Comparison of ENCODE assay signal across 8 mouse cellular contexts in genomic region chr5:105761848-105762482, GRCm38 (mm10).
DNase-seq lines count a peak whose midpoint lies in the region; ATAC-seq and TF ChIP-seq lines count a peak whose summit lies in the region.
"Had no signal": no experiment of that assay in that cellular context is flagged by ENCODE, and none has a peak within 500 bp of the region (broad histone marks: within the 10 kb centered on the region; RNA-seq: fewer than 3 reads in every experiment).

No protein-coding gene starts in this region.

- 33% methylated on average over 11 of the region's 11 CpGs for WGBS in forebrain, postnatal 0 days
- WGBS in limb, embryonic 14.5 days, result 29% methylated on average over 11 of the region's 11 CpGs

- no peak overlapping the region for H3K4me2 ChIP-seq in forebrain, postnatal 0 days (ENCODE audit: low read depth)
- H3K4me2 ChIP-seq in limb, embryonic 14.5 days (replicated peaks; ENCODE audit: low read depth, low read length, severe bottlenecking), result no peak overlapping the region

- no peak for TF ChIP-seq CTCF in forebrain, postnatal 0 days (IDR thresholded peaks at IDR 0.05; ENCODE audit: low read depth)

- H3K27me3 ChIP-seq in forebrain, postnatal 0 days (ENCODE audit: insufficient read depth, low read length), result no peaks in the 10 kb centered on the region
- H3K27me3 ChIP-seq in limb, embryonic 14.5 days (ENCODE audit: control insufficient read depth, insufficient read depth, low read length), result no peaks in the 10 kb centered on the region

- TF ChIP-seq POLR2A in limb, embryonic 14.5 days (IDR thresholded peaks at IDR 0.05; ENCODE audit: borderline replicate concordance, extremely low read depth, insufficient read depth, insufficient read length), result no peak

- H3K4me1 ChIP-seq in forebrain, postnatal 0 days (ENCODE audit: insufficient read depth), result peaks cover 11% of the 10 kb centered on the region; the same call in 1 of the 2 replicates
- peaks cover 9% of the 10 kb centered on the region for H3K4me1 ChIP-seq in limb, embryonic 14.5 days (ENCODE audit: control insufficient read depth, insufficient read depth, low read length)

- no peak overlapping the region for H3K9ac ChIP-seq in forebrain, postnatal 0 days
- H3K9ac ChIP-seq in limb, embryonic 14.5 days (ENCODE audit: low read depth, low read length, severe bottlenecking), result no peak overlapping the region

- no peak overlapping the region for H3K4me3 ChIP-seq in forebrain, postnatal 0 days (ENCODE audit: low read depth, low read length)
- no peak overlapping the region for H3K4me3 ChIP-seq in limb, embryonic 14.5 days (replicated peaks; ENCODE audit: low read length)

- peak; percentile 66 for ATAC-seq in forebrain, postnatal 0 days
- peak; percentile 85 for ATAC-seq in limb, embryonic 14.5 days (ENCODE audit: low FRiP score, low read depth)

- 0 out of 2 replicates have a peak overlapping the region, but pooled peaks have one; percentile 2 for H3K27ac ChIP-seq in forebrain, postnatal 0 days (ENCODE audit: low read depth, low read length)
- H3K27ac ChIP-seq in limb, embryonic 14.5 days (replicated peaks; ENCODE audit: low read depth, low read length), result no peak overlapping the region; the same call in 1 of the 2 replicates

- peak; percentile 16 for DNase-seq in lung, postnatal 36 days
- no peak for DNase-seq in lung, postnatal 25 days (ENCODE audit: low spot score)
- peak; percentile 38 for DNase-seq in forebrain, postnatal 0 days
- DNase-seq in limb, embryonic 14.5 days (ENCODE audit: low spot score), result peak; percentile 73
- no peak for DNase-seq in urinary bladder, postnatal 14 days (ENCODE audit: low spot score)
- DNase-seq in urinary bladder, adult 18-20 months (ENCODE audit: low spot score in 2 of 2), result no peak
- no peak for DNase-seq in cerebellum, postnatal 14 days
- DNase-seq: right cerebral cortex, postnatal 25 days had no signal

- no peaks in the 10 kb centered on the region for H3K9me3 ChIP-seq in forebrain, postnatal 0 days (ENCODE audit: low read length)
- no peaks in the 10 kb centered on the region for H3K9me3 ChIP-seq in limb, embryonic 14.5 days (ENCODE audit: control insufficient read depth, low read length)

- H3K36me3 ChIP-seq in forebrain, postnatal 0 days (ENCODE audit: insufficient read depth), result peaks cover 6% of the 10 kb centered on the region
- no peaks in the 10 kb centered on the region for H3K36me3 ChIP-seq in limb, embryonic 14.5 days (ENCODE audit: control insufficient read depth, insufficient read depth, low read length)

Comparison
In these comparisons a context has a peak if more than half of its experiments do, and no peak if none do; other contexts are left out.
1. DNase-seq: peak in lung, postnatal 36 days (single experiment), forebrain, postnatal 0 days (single experiment) and limb, embryonic 14.5 days (single experiment); none in lung, postnatal 25 days (single experiment), urinary bladder, postnatal 14 days (single experiment), urinary bladder, adult 18-20 months (0 of 2) and cerebellum, postnatal 14 days (0 of 2).